Mouse (Mus musculus): Measurements from ENCODE around the gene Cacna1h.

DNA sequence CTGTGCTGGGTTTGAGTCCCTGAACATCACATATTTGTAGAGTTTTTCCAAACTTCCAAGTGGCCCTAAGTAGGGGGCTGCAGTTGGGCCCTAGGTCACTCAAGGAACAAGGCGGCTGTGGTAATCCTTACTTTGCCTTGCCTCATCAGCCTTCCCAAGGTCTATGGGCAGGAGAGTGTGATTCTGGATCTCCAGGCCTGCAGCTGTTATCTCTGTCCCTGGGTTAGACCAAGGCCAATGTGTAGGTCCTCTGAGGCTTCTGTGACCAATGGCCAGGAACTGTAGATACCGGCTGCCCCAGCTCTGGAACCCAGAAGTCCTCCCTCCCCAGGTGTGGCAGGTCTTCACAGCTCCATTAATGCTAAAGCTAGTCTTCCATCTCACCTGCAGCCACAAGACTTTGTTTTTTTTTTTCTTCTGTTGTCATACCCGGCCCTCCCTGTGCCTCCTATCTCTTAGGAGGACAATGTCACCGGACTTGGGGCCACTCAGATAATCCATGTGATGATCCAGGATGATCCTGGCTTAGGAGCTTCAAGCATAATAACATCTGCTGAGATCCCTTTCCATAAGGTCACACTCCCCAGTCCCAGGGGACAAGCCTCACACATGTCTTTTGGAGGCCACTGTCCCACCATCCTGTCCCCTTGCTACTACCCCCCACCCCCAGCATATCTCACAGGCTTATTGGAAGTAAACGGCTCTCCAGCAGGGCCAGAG lies 18.8 kb upstream of the Cacna1h start:
- no peak for TF ChIP-seq CTCF (IDR thresholded peaks at IDR 0.05; ENCODE audit: insufficient read depth, low read depth, low read length)
- no peak for TF ChIP-seq POLR2A (IDR thresholded peaks at IDR 0.05; ENCODE audit: insufficient read depth, low read depth, low read length)

Data from olfactory bulb, adult 2 months (tissue).